Mouse (Mus musculus) kidney, embryonic 14.5 days (tissue): ENCODE measurements around the gene Stum. TPM values are rescaled to one million over a fixed set of nuclear protein-coding genes. Genes with fewer than 3 reads are reported as not detected.
A peak's percentile ranks its signal among the peaks of the same experiment; 100 is the strongest.
"Not testable (repeated sequence)": the region's sequence is repeated elsewhere in the genome, so short reads cannot be mapped to it uniquely, and the experiment has no call there.

Source experiments
- ATAC-seq: fragments of 200-750 bp; cut with Nextera tagmentation; 2 replicates; pipeline ENCODE4 v1.8.0; 2017; ENCODE audit warnings: moderate number of reproducible peaks, mild to moderate bottlenecking, moderate TSS enrichment, moderate library complexity; ENCODE audit not compliant: low FRiP score, low TSS enrichment
- H3K27ac ChIP-seq: fragments of 300-500 bp; sonication (generic); 2 replicates; pipeline ENCODE4 v1.5.1; 2014; ENCODE audit warnings: low read depth, mild to moderate bottlenecking, low read length, moderate library complexity, mixed read lengths
- H3K27me3 ChIP-seq: fragments of 300-500 bp; sonication (generic); 2 replicates; pipeline ENCODE4 v1.6.1; 2014; ENCODE audit warnings: mild to moderate bottlenecking, low read length; ENCODE audit not compliant: control insufficient read depth, insufficient read depth
- H3K36me3 ChIP-seq: fragments of 300-500 bp; sonication (generic); 2 replicates; pipeline ENCODE4 v1.6.1; 2014; ENCODE audit warnings: low read length, mixed read lengths; ENCODE audit not compliant: control insufficient read depth, insufficient read depth
- H3K4me1 ChIP-seq: fragments of 300-500 bp; sonication (generic); 2 replicates; pipeline ENCODE4 v1.6.1; 2014; ENCODE audit warnings: low read length, mixed read lengths; ENCODE audit not compliant: control insufficient read depth, insufficient read depth
- H3K4me2 ChIP-seq: fragments of 300-500 bp; sonication (generic); replicated peaks from 2 replicates; pipeline ENCODE4 v1.6.1; 2014; ENCODE audit warnings: low read depth, mild to moderate bottlenecking, low read length
- H3K4me3 ChIP-seq: fragments of 300-500 bp; sonication (generic); 2 replicates; pipeline ENCODE4 v1.5.1; 2014; ENCODE audit warnings: mild to moderate bottlenecking, low read length
- H3K9ac ChIP-seq: fragments of 300-500 bp; sonication (generic); 2 replicates; pipeline ENCODE4 v1.6.1; 2014; ENCODE audit warnings: low read depth, mild to moderate bottlenecking, low read length, moderate library complexity
- H3K9me3 ChIP-seq: fragments of 300-500 bp; sonication (generic); 2 replicates; pipeline ENCODE4 v1.6.1; 2016; ENCODE audit warnings: low read length; ENCODE audit not compliant: control insufficient read depth
- WGBS: fragments of 180-500 bp; shearing (Covaris S2); extraction: QIAGEN DNeasy Blood & Tissue Kit; methylation state at CpG from one replicate; pipeline ENCODE4 v1.1.7; 2014; 5-methylcytosine and 5-hydroxymethylcytosine counted together
- polyA plus RNA-seq: library from polyadenylated mRNA; unstranded; fragments of >200 nt; fragmentation: Nextera tagmentation; extraction: Ambion mirVana; gene quantifications from 2 replicates; pipeline ENCODE4 v1.2.1, GENCODE M21; 2014

The Stum gene
- polyA plus RNA-seq = 1.7 and 1.8 TPM in 2 replicates

DNA sequence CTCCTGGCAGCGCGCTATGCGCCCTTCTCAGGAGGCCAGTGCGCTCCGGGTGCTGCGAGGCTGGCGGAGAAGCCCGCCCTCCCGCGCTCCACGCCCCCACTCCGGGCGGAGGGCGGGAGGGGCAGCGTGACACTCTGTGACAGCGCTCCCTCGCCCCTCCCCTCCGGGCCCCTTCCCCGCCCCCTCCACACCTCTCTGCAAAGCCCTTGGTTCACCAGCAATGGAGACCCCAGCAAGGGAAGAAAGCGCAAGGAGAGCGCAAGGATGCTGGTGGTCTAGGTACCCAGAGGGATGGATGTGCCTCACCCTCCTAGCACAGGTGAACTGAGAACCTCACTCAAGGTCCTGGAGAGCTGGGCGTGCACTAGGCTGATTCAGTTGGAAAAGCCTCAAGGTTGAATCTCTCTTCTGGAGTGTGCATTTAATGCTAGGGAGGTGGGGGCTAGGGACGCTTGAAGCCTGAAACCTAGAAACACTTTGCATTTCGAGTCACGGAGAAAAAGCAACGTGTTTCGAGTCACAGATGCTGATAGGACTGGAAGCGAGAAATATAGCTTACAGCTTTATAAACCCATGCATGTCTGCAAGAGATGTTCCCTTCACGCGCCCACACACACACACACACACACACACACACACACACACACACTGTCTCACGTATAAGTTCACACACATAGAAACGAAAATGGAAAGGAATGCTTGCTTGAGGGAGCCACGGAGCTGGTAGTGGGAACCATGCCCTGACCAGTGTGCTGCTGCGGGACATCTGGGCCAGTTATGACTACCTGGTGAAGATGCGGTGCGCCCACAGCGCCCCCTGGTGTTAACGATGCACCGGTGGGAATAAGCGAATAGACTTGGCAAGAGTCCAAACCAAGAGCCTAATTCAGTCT lies at the start of gene Stum:
Gene Stum, minus strand, starts transcription at position 106 of the 893 bp plus-strand sequence.
- Histone ChIP-seq H3K9ac (peak within 1 kb of the TSS; percentile 40), H3K4me2 (peak within 1 kb of the TSS; percentile 75), H3K4me3 (peak within 1 kb of the TSS; percentile 46), H3K4me1 (peaks cover 15% of the 10 kb centered on the region; the same call in 1 of the 2 replicates), H3K27ac (no peak within 1 kb of the TSS), H3K36me3 (no peaks in the 10 kb centered on the region), H3K9me3 (no peaks in the 10 kb centered on the region), H3K27me3 (peaks cover 39% of the 10 kb centered on the region)
- ATAC-seq = peak; percentile 61
- WGBS = 4% methylated on average over 39 of the region's 40 CpGs

DNA sequence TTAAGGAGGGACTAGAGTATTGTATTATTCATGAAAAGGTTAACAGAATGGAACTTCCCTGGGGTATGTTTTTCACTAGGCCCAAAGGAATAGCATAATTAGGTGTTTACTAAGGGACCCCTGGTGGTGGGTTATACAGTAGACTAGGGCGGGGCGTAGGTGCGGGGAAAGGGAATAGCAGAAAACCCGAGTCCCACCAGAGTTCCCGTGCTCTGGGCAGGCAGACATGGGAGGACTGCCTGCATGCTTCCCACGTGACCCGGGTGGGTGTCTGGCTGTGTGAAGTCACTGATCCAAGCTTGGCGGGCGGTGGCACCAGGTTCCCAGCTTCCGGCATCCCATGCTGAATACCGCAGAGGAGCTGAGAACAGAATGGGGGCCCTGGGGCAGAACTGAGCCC lies 49.4 kb upstream of the Stum start:
- H3K36me3 ChIP-seq = no peaks in the 10 kb centered on the region
- H3K4me2 ChIP-seq = no peak overlapping the region
- no peak overlapping the region for H3K4me3 ChIP-seq
- H3K4me1 ChIP-seq = no peaks in the 10 kb centered on the region
- peaks cover 10% of the 10 kb centered on the region; the same call in 1 of the 2 replicates for H3K9me3 ChIP-seq
- H3K9ac ChIP-seq = no peak overlapping the region
- no peak for ATAC-seq
- no peaks in the 10 kb centered on the region for H3K27me3 ChIP-seq
- 98% methylated on average over 11 of the region's 11 CpGs for WGBS
- no peak overlapping the region for H3K27ac ChIP-seq

DNA sequence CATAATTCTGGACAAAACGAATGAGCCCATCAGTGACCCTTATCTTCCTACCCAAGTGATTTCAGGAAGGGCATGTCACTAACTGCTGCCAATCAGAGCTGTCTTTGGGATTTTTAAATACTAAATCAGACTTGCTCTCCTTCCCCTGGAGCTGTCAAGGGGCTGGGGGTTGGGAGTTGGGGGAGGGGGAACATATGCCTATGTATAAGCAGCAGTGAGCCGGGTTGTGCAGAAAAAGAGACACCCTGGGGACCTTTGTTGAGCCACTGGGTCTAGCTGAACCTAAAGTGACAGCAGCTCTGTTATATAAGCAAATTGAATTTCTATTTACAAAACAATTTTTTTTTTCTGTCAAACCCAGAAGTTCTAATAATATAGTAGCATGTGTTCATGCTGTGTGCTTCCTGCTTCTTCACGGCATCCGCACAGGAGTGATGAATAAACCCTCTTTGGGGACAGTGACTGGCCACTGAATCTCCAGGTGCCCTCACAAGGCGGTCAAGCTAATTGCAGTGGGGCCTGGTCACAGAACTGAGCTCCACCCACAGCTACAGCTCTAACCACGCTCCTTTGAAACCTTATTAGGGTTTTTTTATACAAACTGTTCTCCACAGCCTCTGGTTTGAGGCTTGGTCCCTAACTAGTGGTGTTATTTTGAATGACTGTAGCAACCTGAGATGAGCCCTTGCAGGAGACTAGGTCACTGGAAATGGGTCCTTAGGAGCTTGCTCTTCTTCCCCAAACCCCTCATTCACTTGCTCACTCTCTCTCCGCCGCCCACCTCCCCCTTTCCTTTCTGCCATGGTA lies 47.4 kb upstream of the Stum start:
- Histone ChIP-seq H3K36me3 (no peaks in the 10 kb centered on the region), H3K9ac (no peak overlapping the region), H3K27ac (no peak overlapping the region), H3K4me1 (no peaks in the 10 kb centered on the region), H3K9me3 (peaks cover 10% of the 10 kb centered on the region; the same call in 1 of the 2 replicates), H3K4me2 (no peak overlapping the region), H3K4me3 (no peak overlapping the region), H3K27me3 (no peaks in the 10 kb centered on the region)
- ATAC-seq = no peak
- 66% methylated on average over 8 of the region's 8 CpGs for WGBS

DNA sequence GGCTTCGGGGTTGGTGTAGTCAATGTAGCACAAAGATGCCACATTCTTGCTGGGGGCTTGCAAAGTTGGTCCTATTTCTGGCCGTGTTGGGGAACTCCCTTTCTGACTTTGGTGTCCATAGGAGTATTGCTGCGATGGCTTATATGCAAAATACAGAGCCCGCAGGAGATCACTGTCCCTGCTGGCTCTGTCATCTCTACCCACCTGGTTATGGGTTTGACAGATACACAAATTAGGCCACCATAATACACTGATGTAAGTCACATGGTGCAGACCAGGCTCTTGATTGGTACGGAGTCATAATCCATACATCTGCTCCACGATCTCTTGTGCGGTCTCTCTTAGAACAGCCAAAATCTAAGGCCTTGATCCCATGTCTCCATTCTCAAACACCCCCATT lies 46.5 kb upstream of the Stum start:
- H3K36me3 ChIP-seq = no peaks in the 10 kb centered on the region
- WGBS = 93% methylated on average over 7 of the region's 7 CpGs

DNA sequence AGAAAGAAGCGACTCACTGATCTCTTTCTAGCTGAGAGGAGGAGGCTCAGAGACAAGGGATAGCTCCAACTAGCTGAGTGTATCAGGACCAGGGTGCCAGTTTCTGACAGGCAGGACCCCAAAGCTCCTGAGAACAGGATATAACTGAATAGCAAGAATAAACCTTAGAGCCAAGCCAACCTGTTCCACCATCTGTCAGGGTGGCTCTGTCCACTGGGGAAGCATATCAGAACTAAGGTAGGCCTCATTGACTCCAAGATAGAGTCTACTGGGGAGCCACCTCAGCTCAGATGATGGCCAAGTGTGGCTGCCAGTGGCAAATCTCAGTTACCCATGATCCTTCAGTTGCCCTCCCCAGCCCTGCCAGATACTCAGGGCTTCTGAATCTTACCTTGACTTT lies 42.0 kb upstream of the Stum start:
- H3K4me2 ChIP-seq = no peak overlapping the region
- H3K27me3 ChIP-seq = no peaks in the 10 kb centered on the region
- H3K27ac ChIP-seq = no peak overlapping the region
- H3K36me3 ChIP-seq = no peaks in the 10 kb centered on the region
- no peak overlapping the region for H3K4me3 ChIP-seq
- no peak for ATAC-seq
- H3K9me3 ChIP-seq = no peaks in the 10 kb centered on the region
- H3K4me1 ChIP-seq = no peaks in the 10 kb centered on the region
- H3K9ac ChIP-seq = no peak overlapping the region
- WGBS = 84% methylated on average over 1 of the region's 1 CpGs

More for the DNA sequence above, 46.5 kb upstream of the Stum start:
- Histone ChIP-seq H3K27me3 (no peaks in the 10 kb centered on the region), H3K4me1 (no peaks in the 10 kb centered on the region), H3K9ac (no peak overlapping the region), H3K9me3 (peaks cover 10% of the 10 kb centered on the region; the same call in 1 of the 2 replicates), H3K4me2 (no peak overlapping the region), H3K4me3 (no peak overlapping the region), H3K27ac (no peak overlapping the region)
- no peak for ATAC-seq

DNA sequence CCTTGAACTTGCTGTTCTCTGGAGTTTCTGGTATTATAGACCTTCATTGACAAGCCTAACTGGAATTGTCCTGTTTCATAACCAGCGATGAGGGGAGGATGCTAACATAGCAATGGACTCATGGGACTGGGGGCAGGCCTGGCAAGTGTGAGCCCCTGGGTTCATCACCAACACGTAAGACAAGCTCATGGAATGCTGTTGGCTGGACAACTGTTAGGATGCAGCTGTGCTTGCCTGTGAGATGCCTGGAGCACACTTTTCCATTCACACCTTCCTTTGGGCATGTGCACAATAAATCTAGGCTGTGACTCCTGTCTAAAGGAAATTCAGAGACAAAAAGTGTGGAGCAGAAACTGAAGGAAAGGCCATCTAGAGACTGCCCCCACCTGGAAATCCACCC lies 40.0 kb upstream of the Stum start:
- Histone ChIP-seq H3K27ac (no peak overlapping the region), H3K27me3 (no peaks in the 10 kb centered on the region), H3K9me3 (no peaks in the 10 kb centered on the region), H3K4me2 (no peak overlapping the region), H3K36me3 (no peaks in the 10 kb centered on the region), H3K9ac (no peak overlapping the region), H3K4me1 (no peaks in the 10 kb centered on the region), H3K4me3 (no peak overlapping the region)
- no peak for ATAC-seq
- WGBS = 73% methylated on average over 2 of the region's 2 CpGs

DNA sequence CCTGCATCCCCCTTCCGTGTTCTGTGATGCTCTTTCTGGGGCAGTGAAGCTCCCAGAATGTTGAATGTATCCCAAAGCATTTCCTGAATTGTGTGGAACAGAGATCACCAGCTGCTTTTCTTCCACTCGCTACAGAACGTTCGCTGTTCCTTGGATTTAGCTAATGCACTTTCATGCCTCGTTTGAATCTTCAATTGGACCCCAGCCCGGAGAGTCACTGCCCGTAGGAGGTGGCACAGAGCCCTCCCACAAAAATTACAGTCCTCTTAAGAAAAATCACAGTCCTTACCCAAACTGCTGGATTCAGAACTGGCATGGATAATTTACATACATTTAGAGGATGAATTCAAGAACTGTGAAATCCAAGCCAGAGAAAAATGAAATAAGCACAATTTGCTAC lies 36.9 kb upstream of the Stum start:
- Histone ChIP-seq H3K9ac (no peak overlapping the region), H3K9me3 (no peaks in the 10 kb centered on the region), H3K4me1 (no peaks in the 10 kb centered on the region), H3K27ac (no peak overlapping the region), H3K4me2 (no peak overlapping the region), H3K4me3 (no peak overlapping the region), H3K27me3 (no peaks in the 10 kb centered on the region), H3K36me3 (no peaks in the 10 kb centered on the region)
- WGBS = 61% methylated on average over 7 of the region's 7 CpGs
- ATAC-seq = no peak

DNA sequence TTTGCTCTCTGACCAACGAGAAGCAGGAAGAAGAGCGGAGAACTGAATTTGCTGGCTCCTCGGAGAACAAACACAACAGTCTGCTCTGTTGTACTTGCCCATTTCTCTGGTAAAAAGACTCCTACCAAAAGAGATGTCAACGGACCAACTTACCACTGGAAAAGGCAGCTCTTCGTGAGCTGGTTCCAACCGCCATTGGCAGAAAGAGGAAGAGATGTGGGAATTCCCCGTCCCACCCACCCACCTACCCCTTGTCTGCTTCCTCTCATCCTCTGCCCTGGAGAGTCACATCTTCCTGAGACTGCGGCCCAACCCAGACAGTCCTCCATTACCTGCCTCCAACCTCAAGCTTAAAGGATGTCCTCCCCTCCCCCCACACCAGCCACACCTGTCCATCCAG lies 36.2 kb upstream of the Stum start:
- Histone ChIP-seq H3K36me3 (no peaks in the 10 kb centered on the region), H3K9me3 (no peaks in the 10 kb centered on the region), H3K4me3 (no peak overlapping the region), H3K4me1 (no peaks in the 10 kb centered on the region), H3K27me3 (no peaks in the 10 kb centered on the region), H3K27ac (no peak overlapping the region), H3K4me2 (no peak overlapping the region), H3K9ac (no peak overlapping the region)
- 86% methylated on average over 8 of the region's 8 CpGs for WGBS
- ATAC-seq = no peak

DNA sequence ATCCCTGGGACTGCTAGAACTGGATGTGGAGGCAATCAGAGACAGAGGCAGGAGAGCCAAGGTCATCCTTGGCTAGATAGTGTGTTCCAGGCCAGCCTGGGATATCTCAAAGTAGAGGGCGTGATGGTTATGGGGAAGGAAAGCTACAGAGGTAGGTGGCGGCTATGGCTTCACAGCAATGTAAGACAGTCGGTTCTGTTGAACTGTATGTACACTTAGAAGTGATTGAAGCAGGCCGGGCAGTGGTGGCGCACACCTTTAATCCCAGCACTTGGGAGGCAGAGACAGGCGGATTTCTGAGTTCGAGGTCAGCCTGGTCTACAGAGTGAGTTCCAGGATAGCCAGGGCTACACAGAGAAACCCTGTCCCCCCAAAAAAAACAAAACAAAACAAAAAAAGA lies 35.6 kb upstream of the Stum start:
- not testable (repeated sequence) for H3K9ac ChIP-seq, H3K36me3 ChIP-seq, ATAC-seq, H3K27me3 ChIP-seq, H3K27ac ChIP-seq, H3K4me1 ChIP-seq, H3K4me3 ChIP-seq, H3K9me3 ChIP-seq, H3K4me2 ChIP-seq
- 96% methylated on average over 7 of the region's 7 CpGs for WGBS
